Mouse (Mus musculus) stomach, embryonic 16.5 days (tissue): Measurements from ENCODE around the gene Cacna1e. TPM values are rescaled to one million over a fixed set of nuclear protein-coding genes. Genes with fewer than 3 reads are reported as not detected.
A peak's percentile ranks its signal among the peaks of the same experiment; 100 is the strongest.

ENCODE experiments used
- ATAC-seq: fragments of 200-750 bp; cut with Nextera tagmentation; 2 replicates; pipeline ENCODE4 v1.8.0; 2017; ENCODE audit warnings: moderate number of reproducible peaks, moderate TSS enrichment; ENCODE audit not compliant: insufficient read depth, low FRiP score
- H3K27ac ChIP-seq: fragments of 300-500 bp; sonication (generic); 2 replicates; pipeline ENCODE4 v1.5.1; 2014; ENCODE audit warnings: low read length
- H3K27me3 ChIP-seq: fragments of 300-500 bp; sonication (generic); 2 replicates; pipeline ENCODE4 v1.6.1; 2014; ENCODE audit warnings: low read length, control low read depth, mixed read lengths; ENCODE audit not compliant: control insufficient read depth, insufficient read depth
- H3K36me3 ChIP-seq: fragments of 300-500 bp; sonication (generic); 2 replicates; pipeline ENCODE4 v1.6.1; 2014; ENCODE audit warnings: low read length; ENCODE audit not compliant: control insufficient read depth, insufficient read depth
- H3K4me1 ChIP-seq: fragments of 300-500 bp; sonication (generic); 2 replicates; pipeline ENCODE4 v1.6.1; 2014; ENCODE audit warnings: low read length, control low read depth, mixed read lengths; ENCODE audit not compliant: control insufficient read depth, insufficient read depth
- H3K4me2 ChIP-seq: fragments of 300-500 bp; sonication (generic); 2 replicates; pipeline ENCODE4 v1.6.1; 2014; ENCODE audit warnings: low read depth, low read length, mixed read lengths
- H3K4me3 ChIP-seq: fragments of 300-500 bp; sonication (generic); replicated peaks from 2 replicates; pipeline ENCODE4 v1.5.1; 2014; ENCODE audit warnings: mild to moderate bottlenecking, low read length
- H3K9ac ChIP-seq: fragments of 300-500 bp; sonication (generic); 2 replicates; pipeline ENCODE4 v1.6.1; 2014; ENCODE audit warnings: low read length
- H3K9me3 ChIP-seq: fragments of 300-500 bp; sonication (generic); replicated peaks from 2 replicates; pipeline ENCODE4 v1.6.1; 2016; ENCODE audit warnings: low read length, control low read depth; ENCODE audit not compliant: control insufficient read depth
- WGBS: fragments of 180-500 bp; shearing (Covaris S2); extraction: QIAGEN DNeasy Blood & Tissue Kit; methylation state at CpG from one replicate; pipeline ENCODE4 v1.1.7; 2014; 5-methylcytosine and 5-hydroxymethylcytosine counted together
- polyA plus RNA-seq: library from polyadenylated mRNA; unstranded; fragments of >200 nt; fragmentation: Nextera tagmentation; extraction: Ambion mirVana; gene quantifications from 2 replicates; pipeline ENCODE4 v1.2.1, GENCODE M21; 2015

Cacna1e gene
- polyA plus RNA-seq, 1 experiment from 2014 or later, result 1.2 TPM

DNA sequence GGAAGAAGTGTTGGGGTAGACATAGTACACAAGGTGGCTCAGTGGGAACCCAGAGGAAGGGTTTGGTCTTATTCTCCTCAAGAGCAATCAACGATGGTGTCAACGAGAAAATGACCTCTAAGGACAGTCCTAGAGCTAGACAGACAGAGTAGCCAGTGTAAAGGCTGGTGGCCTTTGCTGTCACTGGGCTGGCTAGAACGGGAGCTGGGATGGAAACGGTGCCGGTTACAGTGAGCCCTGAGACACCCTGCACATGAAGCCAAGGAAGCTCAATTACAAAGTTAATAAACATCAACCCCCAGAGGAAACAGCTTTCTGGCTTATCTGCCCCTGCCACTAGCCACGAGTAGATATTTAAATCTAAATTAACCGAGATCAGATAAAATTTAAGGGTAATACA is 168.7 kb downstream of the Cacna1e start:
- no peak for ATAC-seq
- H3K36me3 ChIP-seq, result no peaks in the 10 kb centered on the region
- no peak overlapping the region for H3K27ac ChIP-seq
- H3K4me2 ChIP-seq, result no peak overlapping the region
- H3K9ac ChIP-seq, result no peak overlapping the region
- no peaks in the 10 kb centered on the region for H3K27me3 ChIP-seq
- H3K4me1 ChIP-seq, result no peaks in the 10 kb centered on the region
- no peaks in the 10 kb centered on the region for H3K9me3 ChIP-seq
- 75% methylated on average over 7 of the region's 7 CpGs for WGBS
- no peak overlapping the region for H3K4me3 ChIP-seq

DNA sequence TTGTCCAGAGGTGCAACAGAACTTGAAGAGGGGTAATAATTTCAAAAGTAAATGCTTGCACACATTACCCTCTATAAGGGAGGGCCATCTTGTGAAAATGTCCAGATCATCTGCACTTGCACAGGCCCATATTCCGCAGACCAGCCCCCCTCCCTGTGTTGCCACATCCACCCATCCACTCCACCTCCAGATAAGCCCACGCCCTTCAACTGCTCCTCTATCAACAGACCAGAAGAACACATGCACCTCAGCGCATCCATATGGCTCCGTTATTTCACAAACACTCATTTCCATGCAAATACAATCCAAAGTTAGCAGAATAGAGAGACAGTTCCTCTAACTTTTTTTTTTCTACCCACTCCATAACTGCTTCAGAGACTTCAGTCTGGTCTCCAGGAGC is 171.6 kb downstream of the Cacna1e start:
- Histone ChIP-seq H3K36me3 (no peaks in the 10 kb centered on the region), H3K4me3 (no peak overlapping the region), H3K4me1 (no peaks in the 10 kb centered on the region), H3K4me2 (no peak overlapping the region), H3K27me3 (no peaks in the 10 kb centered on the region), H3K27ac (no peak overlapping the region), H3K9me3 (no peaks in the 10 kb centered on the region), H3K9ac (no peak overlapping the region)
- no peak for ATAC-seq
- 88% methylated on average over 4 of the region's 4 CpGs for WGBS

GRCm38 (mm10) chr1:154707584-154708290 is 176.6 kb downstream of the Cacna1e start:
- 77% methylated on average over 4 of the region's 4 CpGs for WGBS
- H3K27me3 ChIP-seq, result no peaks in the 10 kb centered on the region
- H3K9me3 ChIP-seq, result no peaks in the 10 kb centered on the region
- no peak overlapping the region for H3K27ac ChIP-seq
- H3K4me1 ChIP-seq, result 0 out of 2 replicates have a peak, but pooled peaks cover 4% of the 10 kb centered on the region
- no peaks in the 10 kb centered on the region for H3K36me3 ChIP-seq
- ATAC-seq, result no peak
- H3K4me3 ChIP-seq, result no peak overlapping the region
- no peak overlapping the region for H3K9ac ChIP-seq
- no peak overlapping the region for H3K4me2 ChIP-seq

GRCm38 (mm10) chr1:154706974-154707373 is 177.3 kb downstream of the Cacna1e start:
- H3K9me3 ChIP-seq, result no peaks in the 10 kb centered on the region
- H3K36me3 ChIP-seq, result no peaks in the 10 kb centered on the region
- H3K4me1 ChIP-seq, result 0 out of 2 replicates have a peak, but pooled peaks cover 4% of the 10 kb centered on the region
- WGBS, result 73% methylated on average over 8 of the region's 8 CpGs
- H3K27me3 ChIP-seq, result no peaks in the 10 kb centered on the region
- ATAC-seq, result no peak
- no peak overlapping the region for H3K27ac ChIP-seq
- H3K9ac ChIP-seq, result no peak overlapping the region
- no peak overlapping the region for H3K4me2 ChIP-seq
- no peak overlapping the region for H3K4me3 ChIP-seq

DNA sequence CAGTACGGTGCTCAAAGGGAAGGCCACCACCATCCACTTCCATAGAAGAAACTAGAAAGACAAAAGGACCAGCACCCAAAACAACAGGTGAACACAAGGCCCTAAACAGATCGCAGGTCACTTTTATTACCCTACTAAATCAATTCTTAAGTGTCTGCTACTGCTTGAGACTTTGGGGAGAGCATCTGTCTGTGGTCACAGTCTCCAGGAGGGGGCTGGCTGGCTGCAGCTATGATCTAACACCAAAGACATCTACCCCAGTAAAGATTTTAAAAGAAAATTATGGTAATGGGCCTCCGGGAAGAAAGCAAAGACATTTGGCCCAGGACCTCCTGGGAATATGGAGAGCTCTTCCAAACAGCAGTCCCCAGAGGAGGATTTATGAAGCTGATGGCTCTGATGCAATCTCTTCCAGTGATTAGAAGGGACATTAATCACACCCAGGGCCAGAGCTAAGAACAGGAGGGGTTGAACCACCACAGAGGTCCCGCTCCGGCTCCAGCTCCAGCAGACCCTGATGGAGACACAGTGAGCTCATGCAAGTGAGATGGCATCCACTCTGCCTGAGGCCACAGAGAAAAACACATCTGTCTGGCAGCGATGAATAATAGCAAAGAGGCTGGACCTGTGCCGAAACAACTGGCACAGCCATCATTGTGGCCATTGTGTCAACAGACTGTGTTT is 178.3 kb downstream of the Cacna1e start:
- H3K4me3 ChIP-seq, result no peak overlapping the region
- 47% methylated on average over 7 of the region's 7 CpGs for WGBS
- no peak overlapping the region for H3K4me2 ChIP-seq
- no peaks in the 10 kb centered on the region for H3K36me3 ChIP-seq
- H3K9me3 ChIP-seq, result no peaks in the 10 kb centered on the region
- no peak overlapping the region for H3K27ac ChIP-seq
- H3K9ac ChIP-seq, result no peak overlapping the region
- no peaks in the 10 kb centered on the region for H3K27me3 ChIP-seq
- H3K4me1 ChIP-seq, result 0 out of 2 replicates have a peak, but pooled peaks cover 4% of the 10 kb centered on the region
- ATAC-seq, result peak; percentile 31; the same call in 1 of the 2 replicates

- H3K36me3 ChIP-seq, result no peaks in the 10 kb centered on the region
- 0 out of 2 replicates have a peak, but pooled peaks cover 4% of the 10 kb centered on the region for H3K4me1 ChIP-seq
- no peak overlapping the region for H3K4me2 ChIP-seq
- no peak overlapping the region for H3K27ac ChIP-seq
- no peaks in the 10 kb centered on the region for H3K27me3 ChIP-seq
- H3K4me3 ChIP-seq, result no peak overlapping the region
- no peak overlapping the region for H3K9ac ChIP-seq
- WGBS, result 48% methylated on average over 11 of the region's 11 CpGs
- H3K9me3 ChIP-seq, result no peaks in the 10 kb centered on the region
- peak; percentile 61; the same call in 1 of the 2 replicates for ATAC-seq
Observed at GRCm38 (mm10) chr1:154704558-154705185, 179.6 kb downstream of the Cacna1e start.

GRCm38 (mm10) chr1:154702623-154703022 is 181.7 kb downstream of the Cacna1e start:
- H3K27me3 ChIP-seq, result no peaks in the 10 kb centered on the region
- no peak overlapping the region for H3K4me3 ChIP-seq
- no peak overlapping the region for H3K27ac ChIP-seq
- H3K9ac ChIP-seq, result no peak overlapping the region
- 80% methylated on average over 2 of the region's 2 CpGs for WGBS
- H3K9me3 ChIP-seq, result no peaks in the 10 kb centered on the region
- H3K36me3 ChIP-seq, result no peaks in the 10 kb centered on the region
- 0 out of 2 replicates have a peak, but pooled peaks cover 4% of the 10 kb centered on the region for H3K4me1 ChIP-seq
- H3K4me2 ChIP-seq, result no peak overlapping the region
- ATAC-seq, result no peak

- no peak overlapping the region for H3K27ac ChIP-seq
Observed at GRCm38 (mm10) chr1:154688876-154689665, 195.2 kb downstream of the Cacna1e start.

More at GRCm38 (mm10) chr1:154688876-154689665, 195.2 kb downstream of the Cacna1e start:
- H3K4me3 ChIP-seq, result no peak overlapping the region
- H3K9me3 ChIP-seq, result no peaks in the 10 kb centered on the region
- no peaks in the 10 kb centered on the region for H3K4me1 ChIP-seq
- 32% methylated on average over 14 of the region's 14 CpGs for WGBS
- ATAC-seq, result no peak
- H3K4me2 ChIP-seq, result no peak overlapping the region
- H3K27me3 ChIP-seq, result no peaks in the 10 kb centered on the region
- no peaks in the 10 kb centered on the region for H3K36me3 ChIP-seq
- H3K9ac ChIP-seq, result no peak overlapping the region
